ENCODE assay signal across 9 mouse cellular contexts in genomic region chr11:78121176-78121575, GRCm38 (mm10). TPM values are rescaled to one million over a fixed set of nuclear protein-coding genes. Genes with fewer than 3 reads are reported as not detected.
DNase-seq lines count a peak whose midpoint lies in the region; ATAC-seq and TF ChIP-seq lines count a peak whose summit lies in the region.
"Had no signal": no experiment of that assay in that cellular context is flagged by ENCODE, and none has a peak within 500 bp of the region (broad histone marks: within the 10 kb centered on the region; RNA-seq: fewer than 3 reads in every experiment).

No protein-coding gene starts in this region.

- ATAC-seq in liver, embryonic 13.5 days (ENCODE audit: low read depth), result no peak
- no peak for ATAC-seq in liver, embryonic 12.5 days
- ATAC-seq in lung, postnatal 0 days, result no peak
- ATAC-seq in stomach, postnatal 0 days (ENCODE audit: low FRiP score, low TSS enrichment), result no peak

- H3K27me3 ChIP-seq in liver, embryonic 13.5 days, result no peaks in the 10 kb centered on the region
- H3K27me3 ChIP-seq in liver, embryonic 12.5 days (replicated peaks), result no peaks in the 10 kb centered on the region
- H3K27me3 ChIP-seq in heart, adult 2 months (ENCODE audit: control insufficient read depth, insufficient read depth, low read length), result no peaks in the 10 kb centered on the region
- H3K27me3 ChIP-seq in lung, postnatal 0 days (replicated peaks; ENCODE audit: insufficient read depth, low read length), result no peaks in the 10 kb centered on the region
- no peaks in the 10 kb centered on the region for H3K27me3 ChIP-seq in stomach, postnatal 0 days (ENCODE audit: control insufficient read depth, insufficient read depth, low read length)
- H3K27me3 ChIP-seq: megakaryocyte, embryonic 14.5 days had no signal

- WGBS in liver, embryonic 13.5 days (ENCODE audit: insufficient replicate concordance), result 73% methylated on average over 5 of the region's 5 CpGs
- WGBS in liver, embryonic 12.5 days (ENCODE audit: insufficient replicate concordance), result 76% methylated on average over 5 of the region's 5 CpGs
- WGBS in heart, adult 2 months, result 20% methylated on average over 5 of the region's 5 CpGs
- 38% methylated on average over 5 of the region's 5 CpGs for WGBS in lung, postnatal 0 days
- WGBS in stomach, postnatal 0 days, result 29% methylated on average over 5 of the region's 5 CpGs

- H3K9me3 ChIP-seq in liver, embryonic 13.5 days (replicated peaks), result no peaks in the 10 kb centered on the region
- H3K9me3 ChIP-seq in liver, embryonic 12.5 days (replicated peaks), result no peaks in the 10 kb centered on the region
- H3K9me3 ChIP-seq in lung, postnatal 0 days (ENCODE audit: low read length), result no peaks in the 10 kb centered on the region
- H3K9me3 ChIP-seq in stomach, postnatal 0 days (ENCODE audit: control insufficient read depth, low read length), result no peaks in the 10 kb centered on the region
- H3K9me3 ChIP-seq: megakaryocyte, embryonic 14.5 days had no signal

- H3K4me1 ChIP-seq in liver, embryonic 13.5 days (replicated peaks), result peaks cover 85% of the 10 kb centered on the region
- peaks cover 84% of the 10 kb centered on the region for H3K4me1 ChIP-seq in liver, embryonic 12.5 days
- peaks cover 19% of the 10 kb centered on the region for H3K4me1 ChIP-seq in heart, adult 2 months (ENCODE audit: control insufficient read depth, insufficient read depth, low read length)
- H3K4me1 ChIP-seq in lung, postnatal 0 days (ENCODE audit: insufficient read depth, low read depth, low read length), result peaks cover 4% of the 10 kb centered on the region; the same call in 1 of the 2 replicates
- 0 out of 2 replicates have a peak, but pooled peaks cover 3% of the 10 kb centered on the region for H3K4me1 ChIP-seq in stomach, postnatal 0 days (replicated peaks; ENCODE audit: control insufficient read depth, insufficient read depth)

- H3K4me3 ChIP-seq in liver, embryonic 13.5 days (replicated peaks), result no peak overlapping the region
- H3K4me3 ChIP-seq in liver, embryonic 12.5 days, result no peak overlapping the region
- no peak overlapping the region for H3K4me3 ChIP-seq in heart, adult 2 months
- no peak overlapping the region for H3K4me3 ChIP-seq in lung, postnatal 0 days (ENCODE audit: low read depth, low read length)
- H3K4me3 ChIP-seq in stomach, postnatal 0 days (ENCODE audit: low read depth, low read length), result no peak overlapping the region

- DNase-seq in adrenal gland, adult (ENCODE audit: inconsistent age in 2 of 2, low spot score in 1 of 2), result peak; percentile 57 to 88
- no peak for DNase-seq in adrenal gland, postnatal 4 days (ENCODE audit: low spot score in 2 of 2)
- no peak for DNase-seq in liver, embryonic 13.5 days
- no peak for DNase-seq in heart, adult 2 months
- DNase-seq in lung, postnatal 0 days (ENCODE audit: low spot score), result peak; percentile 54
- DNase-seq in stomach, postnatal 0 days (ENCODE audit: low spot score), result no peak
- no peak for DNase-seq in T-cell, adult 2 months (ENCODE audit: low spot score)

- H3K79me2 ChIP-seq in heart, adult 2 months (replicated peaks; ENCODE audit: control insufficient read depth, insufficient read depth, low read length), result peaks cover 4% of the 10 kb centered on the region

- H3K9ac ChIP-seq in liver, embryonic 13.5 days, result no peak overlapping the region
- H3K9ac ChIP-seq in liver, embryonic 12.5 days, result no peak overlapping the region
- no peak overlapping the region for H3K9ac ChIP-seq in heart, adult 2 months (ENCODE audit: low read depth, low read length)
- no peak overlapping the region for H3K9ac ChIP-seq in lung, postnatal 0 days (replicated peaks; ENCODE audit: low read depth)
- no peak overlapping the region for H3K9ac ChIP-seq in stomach, postnatal 0 days (ENCODE audit: low read length)

- no peaks in the 10 kb centered on the region for H3K36me3 ChIP-seq in liver, embryonic 13.5 days
- no peaks in the 10 kb centered on the region for H3K36me3 ChIP-seq in liver, embryonic 12.5 days
- H3K36me3 ChIP-seq in heart, adult 2 months (ENCODE audit: control insufficient read depth, insufficient read depth, low read length), result peaks cover 26% of the 10 kb centered on the region
- H3K36me3 ChIP-seq in lung, postnatal 0 days (ENCODE audit: insufficient read depth, low read length), result no peaks in the 10 kb centered on the region
- no peaks in the 10 kb centered on the region for H3K36me3 ChIP-seq in stomach, postnatal 0 days (ENCODE audit: control insufficient read depth, insufficient read depth, low read length)

- no peak for TF ChIP-seq POLR2A in heart, adult 2 months (IDR thresholded peaks at IDR 0.05; ENCODE audit: insufficient read depth, low read depth, low read length)

- no peak for TF ChIP-seq CTCF in heart, adult 2 months (IDR thresholded peaks at IDR 0.05)
- no peak for TF ChIP-seq CTCF in lung, postnatal 0 days (IDR thresholded peaks at IDR 0.05)
- TF ChIP-seq CTCF in stomach, postnatal 0 days (IDR thresholded peaks at IDR 0.05; ENCODE audit: low read depth), result no peak

- H3K4me2 ChIP-seq in liver, embryonic 13.5 days, result no peak overlapping the region
- H3K4me2 ChIP-seq in liver, embryonic 12.5 days, result no peak overlapping the region
- no peak overlapping the region for H3K4me2 ChIP-seq in lung, postnatal 0 days (replicated peaks; ENCODE audit: low read depth, low read length)
- H3K4me2 ChIP-seq in stomach, postnatal 0 days (replicated peaks; ENCODE audit: low read depth), result no peak overlapping the region

- 0 out of 2 replicates have a peak overlapping the region, but pooled peaks have one; percentile 35 for H3K27ac ChIP-seq in liver, embryonic 13.5 days
- H3K27ac ChIP-seq in liver, embryonic 12.5 days, result no peak overlapping the region
- H3K27ac ChIP-seq in heart, adult 2 months, result peak overlapping the region; percentile 36
- H3K27ac ChIP-seq in lung, postnatal 0 days (ENCODE audit: low read length), result no peak overlapping the region
- H3K27ac ChIP-seq in stomach, postnatal 0 days (replicated peaks), result no peak overlapping the region

- intact Hi-C loops in heart, adult 2 months (cut with DNase I), result no loop called here

- TF ChIP-seq EP300 in heart, adult 2 months (IDR thresholded peaks at IDR 0.05; ENCODE audit: insufficient read depth, low read depth, low read length), result no peak
- TF ChIP-seq EP300 in lung, postnatal 0 days (IDR thresholded peaks at IDR 0.05), result peak; percentile 36; the same call in 1 of the 2 replicates
- TF ChIP-seq EP300 in stomach, postnatal 0 days (optimal IDR thresholded peaks at IDR 0.05), result no peak

RNA-seq across cellular contexts. Expression of gene Fam222b, which starts 26.7 kb away (rescaled TPM):
- total RNA-seq in adrenal gland, postnatal 4 days (2021), result 10 to 100 TPM; 20.3 to 22.1 TPM
- polyA plus RNA-seq in liver, embryonic 13.5 days (2015; fragmentation: Nextera tagmentation; extraction: Ambion mirVana), result 3.7 and 5.5 TPM in 2 replicates
- 6.0 and 6.7 TPM in 2 replicates for polyA plus RNA-seq in liver, embryonic 12.5 days (2016; fragmentation: Nextera tagmentation; extraction: Ambion mirVana)
- total RNA-seq in heart, adult 2 months (2021), result 10 to 100 TPM; 10.4 to 11.4 TPM
- polyA plus RNA-seq in heart, adult 2 months (2012; rRNA removed), result 11.9 and 12.6 TPM in 2 replicates
- 8.6 and 10.0 TPM in 2 replicates for polyA plus RNA-seq in lung, postnatal 0 days (2015; fragmentation: Nextera tagmentation; extraction: Ambion mirVana)
- polyA plus RNA-seq in stomach, postnatal 0 days (2015; fragmentation: Nextera tagmentation; extraction: Ambion mirVana), result 5.1 and 5.6 TPM in 2 replicates

RNA-seq across cellular contexts. Expression of gene Eral1, which starts 41.0 kb away (rescaled TPM):
- total RNA-seq in adrenal gland, postnatal 4 days (2021), result 10 to 100 TPM; 32.1 to 32.9 TPM
- 19.1 and 20.2 TPM in 2 replicates for polyA plus RNA-seq in liver, embryonic 13.5 days (2015; fragmentation: Nextera tagmentation; extraction: Ambion mirVana)
- polyA plus RNA-seq in liver, embryonic 12.5 days (2016; fragmentation: Nextera tagmentation; extraction: Ambion mirVana), result 23.2 and 25.5 TPM in 2 replicates
- 10 to 100 TPM; 25.0 to 28.2 TPM for total RNA-seq in heart, adult 2 months (2021)
- polyA plus RNA-seq in heart, adult 2 months (2012; rRNA removed), result 34.9 and 42.4 TPM in 2 replicates
- 14.8 and 17.7 TPM in 2 replicates for polyA plus RNA-seq in lung, postnatal 0 days (2015; fragmentation: Nextera tagmentation; extraction: Ambion mirVana)
- polyA plus RNA-seq in stomach, postnatal 0 days (2015; fragmentation: Nextera tagmentation; extraction: Ambion mirVana), result 12.8 and 15.0 TPM in 2 replicates

RNA-seq across cellular contexts. Expression of gene Traf4, which starts 44.2 kb away (rescaled TPM):
- 10 to 100 TPM; 42.7 to 46.5 TPM for total RNA-seq in adrenal gland, postnatal 4 days (2021)
- 28.0 and 34.6 TPM in 2 replicates for polyA plus RNA-seq in liver, embryonic 13.5 days (2015; fragmentation: Nextera tagmentation; extraction: Ambion mirVana)
- polyA plus RNA-seq in liver, embryonic 12.5 days (2016; fragmentation: Nextera tagmentation; extraction: Ambion mirVana), result 45.4 and 47.6 TPM in 2 replicates
- 1 to 10 TPM; 3.7 to 6.0 TPM for total RNA-seq in heart, adult 2 months (2021)
- 11.2 and 13.4 TPM in 2 replicates for polyA plus RNA-seq in heart, adult 2 months (2012; rRNA removed)
- 33.0 and 33.9 TPM in 2 replicates for polyA plus RNA-seq in lung, postnatal 0 days (2015; fragmentation: Nextera tagmentation; extraction: Ambion mirVana)
- polyA plus RNA-seq in stomach, postnatal 0 days (2015; fragmentation: Nextera tagmentation; extraction: Ambion mirVana), result 22.4 and 26.9 TPM in 2 replicates

RNA-seq across cellular contexts. Expression of gene Nek8, which starts 55.3 kb away (rescaled TPM):
- total RNA-seq in adrenal gland, postnatal 4 days (2021), result 10 to 100 TPM; 16.3 to 16.5 TPM
- polyA plus RNA-seq in liver, embryonic 13.5 days (2015; fragmentation: Nextera tagmentation; extraction: Ambion mirVana), result 8.9 and 9.2 TPM in 2 replicates
- 12.2 and 13.7 TPM in 2 replicates for polyA plus RNA-seq in liver, embryonic 12.5 days (2016; fragmentation: Nextera tagmentation; extraction: Ambion mirVana)
- 1 to 10 TPM; 1.6 to 2.5 TPM for total RNA-seq in heart, adult 2 months (2021)
- 7.0 and 7.6 TPM in 2 replicates for polyA plus RNA-seq in heart, adult 2 months (2012; rRNA removed)
- polyA plus RNA-seq in lung, postnatal 0 days (2015; fragmentation: Nextera tagmentation; extraction: Ambion mirVana), result 11.7 and 14.4 TPM in 2 replicates
- polyA plus RNA-seq in stomach, postnatal 0 days (2015; fragmentation: Nextera tagmentation; extraction: Ambion mirVana), result 6.4 and 7.4 TPM in 2 replicates

RNA-seq across cellular contexts. Expression of gene Tlcd1, which starts 55.3 kb away (rescaled TPM):
- 10 to 100 TPM; 45.2 to 46.9 TPM for total RNA-seq in adrenal gland, postnatal 4 days (2021)
- 50.3 and 54.3 TPM in 2 replicates for polyA plus RNA-seq in liver, embryonic 13.5 days (2015; fragmentation: Nextera tagmentation; extraction: Ambion mirVana)
- polyA plus RNA-seq in liver, embryonic 12.5 days (2016; fragmentation: Nextera tagmentation; extraction: Ambion mirVana), result 62.6 and 67.1 TPM in 2 replicates
- total RNA-seq in heart, adult 2 months (2021), result 1 to 10 TPM; 5.4 to 5.7 TPM
- polyA plus RNA-seq in heart, adult 2 months (2012; rRNA removed), result 15.7 and 17.3 TPM in 2 replicates
- 18.2 and 20.0 TPM in 2 replicates for polyA plus RNA-seq in lung, postnatal 0 days (2015; fragmentation: Nextera tagmentation; extraction: Ambion mirVana)
- polyA plus RNA-seq in stomach, postnatal 0 days (2015; fragmentation: Nextera tagmentation; extraction: Ambion mirVana), result 41.3 and 45.6 TPM in 2 replicates

Comparison
In these comparisons a context has a peak if more than half of its experiments do, and no peak if none do; other contexts are left out.
1. DNase-seq: peak in adrenal gland, adult (2 of 2) and lung, postnatal 0 days (single experiment); none in adrenal gland, postnatal 4 days (0 of 2), liver, embryonic 13.5 days (single experiment), heart, adult 2 months (0 of 2), stomach, postnatal 0 days (single experiment) and T-cell, adult 2 months (single experiment).
2. H3K27ac ChIP-seq: peak in liver, embryonic 13.5 days (single experiment) and heart, adult 2 months (single experiment); none in liver, embryonic 12.5 days (single experiment), lung, postnatal 0 days (single experiment) and stomach, postnatal 0 days (single experiment).